Mouse (Mus musculus) kidney, embryonic 15.5 days (tissue): ENCODE data around the gene Ano8. TPM values are rescaled to one million over a fixed set of nuclear protein-coding genes. Genes with fewer than 3 reads are reported as not detected.

Experiments
- ATAC-seq: fragments of 200-750 bp; cut with Nextera tagmentation; replicated peaks from 2 replicates; pipeline ENCODE4 v1.8.0; 2017; ENCODE audit warnings: moderate TSS enrichment; ENCODE audit not compliant: low FRiP score
- H3K27ac ChIP-seq: fragments of 300-500 bp; sonication (generic); 2 replicates; pipeline ENCODE4 v1.5.1; 2015; ENCODE audit warnings: mild to moderate bottlenecking, inconsistent platforms
- H3K27me3 ChIP-seq: fragments of 300-500 bp; sonication (generic); 2 replicates; pipeline ENCODE4 v1.6.1; 2015; ENCODE audit warnings: inconsistent platforms
- H3K36me3 ChIP-seq: fragments of 300-500 bp; sonication (generic); 2 replicates; pipeline ENCODE4 v1.6.1; 2015; ENCODE audit warnings: inconsistent platforms
- H3K4me1 ChIP-seq: fragments of 300-500 bp; sonication (generic); 2 replicates; pipeline ENCODE4 v1.6.1; 2015; ENCODE audit warnings: inconsistent platforms
- H3K4me2 ChIP-seq: fragments of 300-500 bp; sonication (generic); 2 replicates; pipeline ENCODE4 v1.6.1; 2015; ENCODE audit warnings: moderate library complexity, mild to moderate bottlenecking, inconsistent platforms
- H3K4me3 ChIP-seq: fragments of 300-500 bp; sonication (generic); replicated peaks from 2 replicates; pipeline ENCODE4 v1.5.1; 2015; ENCODE audit warnings: mild to moderate bottlenecking, inconsistent platforms
- H3K9ac ChIP-seq: fragments of 300-500 bp; sonication (generic); 2 replicates; pipeline ENCODE4 v1.6.1; 2015; ENCODE audit warnings: mild to moderate bottlenecking, inconsistent platforms
- H3K9me3 ChIP-seq: fragments of 300-500 bp; sonication (generic); replicated peaks from 2 replicates; pipeline ENCODE4 v1.6.1; 2016; ENCODE audit warnings: inconsistent platforms
- WGBS: fragments of 180-500 bp; shearing (Covaris S2); methylation state at CpG from one replicate; pipeline ENCODE4 v1.1.7; 2015; ENCODE audit warnings: mixed read lengths; 5-methylcytosine and 5-hydroxymethylcytosine counted together
- polyA plus RNA-seq: library from polyadenylated mRNA; unstranded; fragments of >200 nt; fragmentation: Nextera tagmentation; extraction: Ambion mirVana; gene quantifications from 2 replicates; pipeline ENCODE4 v1.2.1, GENCODE M21; 2015

The Ano8 gene
- polyA plus RNA-seq, 1 experiment from 2014 or later = 2.0 TPM

GRCm38 (mm10) chr8:71497077-71497645 lies 11.4 kb upstream of the Ano8 start:
- Histone ChIP-seq H3K4me2 (no peak overlapping the region), H3K36me3 (peaks cover 23% of the 10 kb centered on the region), H3K9ac (no peak overlapping the region), H3K4me3 (no peak overlapping the region), H3K9me3 (no peaks in the 10 kb centered on the region), H3K27ac (peak overlapping the region; percentile 90), H3K4me1 (peaks cover 59% of the 10 kb centered on the region), H3K27me3 (no peaks in the 10 kb centered on the region)
- no peak for ATAC-seq
- WGBS = 78% methylated on average over 1 of the region's 1 CpGs

GRCm38 (mm10) chr8:71496481-71496880 lies 10.7 kb upstream of the Ano8 start:
- Histone ChIP-seq H3K9me3 (no peaks in the 10 kb centered on the region), H3K4me2 (no peak overlapping the region; the same call in 1 of the 2 replicates), H3K9ac (0 out of 2 replicates have a peak overlapping the region, but pooled peaks have one; percentile 12), H3K36me3 (peaks cover 28% of the 10 kb centered on the region), H3K27ac (peak overlapping the region; percentile 90), H3K4me1 (peaks cover 59% of the 10 kb centered on the region), H3K27me3 (no peaks in the 10 kb centered on the region), H3K4me3 (no peak overlapping the region)
- 11% methylated on average over 11 of the region's 11 CpGs for WGBS
- peak; percentile 30 for ATAC-seq

- H3K4me2 ChIP-seq = no peak overlapping the region; the same call in 1 of the 2 replicates
- H3K4me1 ChIP-seq = peaks cover 58% of the 10 kb centered on the region
- H3K27ac ChIP-seq = peak overlapping the region; percentile 90
- no peak overlapping the region for H3K4me3 ChIP-seq
- ATAC-seq = no peak
- H3K9me3 ChIP-seq = no peaks in the 10 kb centered on the region
- H3K27me3 ChIP-seq = no peaks in the 10 kb centered on the region
- H3K9ac ChIP-seq = no peak overlapping the region
- WGBS = 81% methylated on average over 5 of the region's 5 CpGs
- H3K36me3 ChIP-seq = peaks cover 35% of the 10 kb centered on the region
These were observed 10.0 kb upstream of the Ano8 start for GRCm38 (mm10) chr8:71495811-71496210.

- H3K9ac ChIP-seq = no peak overlapping the region
- H3K36me3 ChIP-seq = peaks cover 43% of the 10 kb centered on the region
- WGBS = 19% methylated on average over 16 of the region's 16 CpGs
- H3K27ac ChIP-seq = peak overlapping the region; percentile 90
- no peaks in the 10 kb centered on the region for H3K27me3 ChIP-seq
- H3K4me2 ChIP-seq = peak overlapping the region; percentile 35; the same call in 1 of the 2 replicates
- no peaks in the 10 kb centered on the region for H3K9me3 ChIP-seq
- ATAC-seq = peak; percentile 24; the same call in 1 of the 2 replicates
- H3K4me1 ChIP-seq = peaks cover 52% of the 10 kb centered on the region
- no peak overlapping the region for H3K4me3 ChIP-seq
These were observed 9.3 kb upstream of the Ano8 start for GRCm38 (mm10) chr8:71495039-71495438.

GRCm38 (mm10) chr8:71488454-71488853 lies 2.7 kb upstream of the Ano8 start:
- H3K27me3 ChIP-seq = no peaks in the 10 kb centered on the region
- peak overlapping the region; percentile 87 for H3K4me3 ChIP-seq
- H3K27ac ChIP-seq = peak overlapping the region; percentile 96
- H3K9ac ChIP-seq = peak overlapping the region; percentile 88
- H3K4me2 ChIP-seq = peak overlapping the region; percentile 100
- H3K36me3 ChIP-seq = peaks cover 36% of the 10 kb centered on the region
- ATAC-seq = peak; percentile 81
- peaks cover 48% of the 10 kb centered on the region for H3K4me1 ChIP-seq
- no peaks in the 10 kb centered on the region for H3K9me3 ChIP-seq
- WGBS = under 1% methylated on average over 22 of the region's 22 CpGs

- no peaks in the 10 kb centered on the region for H3K9me3 ChIP-seq
- H3K4me1 ChIP-seq = peaks cover 48% of the 10 kb centered on the region
- no peaks in the 10 kb centered on the region for H3K27me3 ChIP-seq
- peak within 1 kb of the TSS; percentile 96 for H3K27ac ChIP-seq
- peak within 1 kb of the TSS; percentile 87 for H3K4me3 ChIP-seq
- peak within 1 kb of the TSS; percentile 88 for H3K9ac ChIP-seq
- peak; percentile 50 for ATAC-seq
- H3K36me3 ChIP-seq = peaks cover 36% of the 10 kb centered on the region
- H3K4me2 ChIP-seq = peak within 1 kb of the TSS; percentile 100
- WGBS = under 1% methylated on average over 33 of the region's 33 CpGs
These were observed 2.1 kb upstream of the Ano8 start, which contains the start of gene Gtpbp3 for GRCm38 (mm10) chr8:71487691-71488445. Gtpbp3 (plus strand) TSS chr8:71488103.

- ATAC-seq = no peak
- WGBS = 15% methylated on average over 7 of the region's 7 CpGs
These were observed 370 bp upstream of the Ano8 start for GRCm38 (mm10) chr8:71486136-71486529.

GRCm38 (mm10) chr8:71484736-71485135 lies 1.0 kb downstream of the Ano8 start:
- Histone ChIP-seq H3K4me1 (peaks cover 63% of the 10 kb centered on the region), H3K4me3 (peak overlapping the region; percentile 85), H3K4me2 (peak overlapping the region; percentile 93), H3K9ac (peak overlapping the region; percentile 82; the same call in 1 of the 2 replicates), H3K9me3 (no peaks in the 10 kb centered on the region), H3K27me3 (no peaks in the 10 kb centered on the region), H3K36me3 (peaks cover 27% of the 10 kb centered on the region), H3K27ac (no peak overlapping the region)
- 92% methylated on average over 19 of the region's 19 CpGs for whole genome bisulfite sequencing
- no peak for ATAC-seq

More at GRCm38 (mm10) chr8:71486136-71486529, 370 bp upstream of the Ano8 start:
- Histone ChIP-seq H3K4me3 (peak overlapping the region; percentile 85), H3K4me2 (peak overlapping the region; percentile 93), H3K9me3 (no peaks in the 10 kb centered on the region), H3K9ac (no peak overlapping the region), H3K27me3 (no peaks in the 10 kb centered on the region), H3K27ac (peak overlapping the region; percentile 48; the same call in 1 of the 2 replicates), H3K36me3 (peaks cover 32% of the 10 kb centered on the region), H3K4me1 (peaks cover 55% of the 10 kb centered on the region)

- ATAC-seq = no peak
- peaks cover 32% of the 10 kb centered on the region for H3K36me3 ChIP-seq
These were observed 1.8 kb downstream of the Ano8 start for GRCm38 (mm10) chr8:71483932-71484331.

GRCm38 (mm10) chr8:71478943-71479342 lies 6.8 kb downstream of the Ano8 start:
- ATAC-seq = no peak
- Histone ChIP-seq H3K9me3 (no peaks in the 10 kb centered on the region), H3K4me3 (no peak overlapping the region), H3K4me2 (no peak overlapping the region), H3K4me1 (peaks cover 41% of the 10 kb centered on the region), H3K9ac (no peak overlapping the region), H3K36me3 (peaks cover 54% of the 10 kb centered on the region), H3K27me3 (no peaks in the 10 kb centered on the region), H3K27ac (no peak overlapping the region)
- 93% methylated on average over 11 of the region's 11 CpGs for WGBS

More at GRCm38 (mm10) chr8:71483932-71484331, 1.8 kb downstream of the Ano8 start:
- Histone ChIP-seq H3K27ac (no peak overlapping the region), H3K27me3 (no peaks in the 10 kb centered on the region), H3K4me2 (no peak overlapping the region), H3K9me3 (no peaks in the 10 kb centered on the region), H3K4me1 (peaks cover 55% of the 10 kb centered on the region), H3K4me3 (peak overlapping the region; percentile 85; the same call in 1 of the 2 replicates), H3K9ac (no peak overlapping the region)
- WGBS = 54% methylated on average over 8 of the region's 8 CpGs

- Histone ChIP-seq H3K27me3 (no peaks in the 10 kb centered on the region), H3K36me3 (peaks cover 62% of the 10 kb centered on the region), H3K27ac (peak overlapping the region; percentile 90; the same call in 1 of the 2 replicates), H3K4me3 (peak overlapping the region; percentile 58), H3K9me3 (no peaks in the 10 kb centered on the region), H3K4me2 (peak overlapping the region; percentile 92), H3K4me1 (peaks cover 40% of the 10 kb centered on the region), H3K9ac (peak overlapping the region; percentile 64)
- WGBS = 53% methylated on average over 14 of the region's 14 CpGs
- ATAC-seq = no peak
These were observed 8.4 kb downstream of the Ano8 start for GRCm38 (mm10) chr8:71477196-71477845.
